Mouse (Mus musculus): ENCODE measurements at regions not wholly inside any gene's neighbourhood (a gene's known extent, or its start where the extent isn't known, plus 50 kb on each side); places are given as distances from the start of the nearest gene placed in this dataset.

DNA sequence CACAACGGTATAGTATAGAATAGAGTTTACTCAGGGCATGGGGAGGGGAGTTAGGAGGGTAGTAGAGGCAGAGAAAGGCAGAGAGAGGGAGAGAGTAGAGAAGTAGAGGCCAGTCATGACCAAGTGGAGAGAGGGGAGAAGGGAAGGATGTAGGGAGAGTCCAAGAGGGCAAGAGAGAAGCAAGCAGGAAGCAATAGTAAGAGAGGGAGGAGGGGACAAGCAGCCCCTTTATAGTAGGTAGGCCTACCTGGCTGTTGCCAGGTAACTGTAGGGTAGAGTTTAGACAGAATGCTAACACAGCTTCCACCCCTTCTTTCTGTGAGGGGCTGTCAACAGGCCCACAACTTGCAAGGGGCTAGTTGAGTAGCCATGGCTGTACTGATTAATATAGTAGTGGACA, 69.2 kb upstream of the Tpm1 start:
- no peak for DNase-seq (ENCODE audit: low spot score in 2 of 2)

DNA sequence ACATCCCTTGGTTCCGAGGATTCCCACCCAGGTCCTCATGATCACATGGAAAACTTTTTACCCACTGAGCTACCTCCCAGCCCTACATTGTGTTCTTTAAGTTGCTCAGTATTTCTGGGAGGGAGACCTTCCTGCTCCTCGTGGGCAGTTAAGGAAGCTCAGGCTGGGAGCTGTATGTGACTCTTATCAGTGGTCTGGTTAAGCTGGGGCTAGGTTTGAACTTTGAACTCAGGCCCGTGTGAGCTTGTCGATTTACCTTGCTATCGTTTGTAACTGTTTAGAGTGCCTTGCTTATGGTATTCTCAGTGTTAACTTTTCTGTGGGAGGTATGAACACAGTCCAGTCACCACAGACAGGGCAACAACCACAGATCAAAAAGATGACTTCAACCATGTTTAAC, 68.4 kb upstream of the Tpm1 start:
- no peak for DNase-seq (ENCODE audit: low spot score in 2 of 2)

DNA sequence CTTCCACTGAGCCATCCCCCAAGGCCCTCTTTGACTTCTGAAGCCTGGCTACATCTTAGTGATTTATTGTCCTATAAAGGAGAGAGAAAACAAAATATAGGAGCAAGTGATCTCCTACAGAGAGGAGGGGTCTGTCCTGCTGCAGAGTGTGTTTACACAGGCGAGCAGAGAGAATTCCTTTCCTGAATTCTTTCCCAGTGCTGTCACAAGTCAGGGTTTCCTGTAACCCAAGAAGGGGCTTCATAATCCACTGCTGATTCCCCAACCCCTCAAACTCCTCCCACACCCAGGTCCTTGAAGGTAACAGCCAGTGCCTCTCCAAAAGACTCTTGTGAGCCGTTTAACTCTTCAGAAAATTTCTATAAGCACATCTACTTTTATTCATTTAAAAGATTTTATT, 66.8 kb upstream of the Tpm1 start:
- no peak for DNase-seq (ENCODE audit: low spot score in 2 of 2)

DNA sequence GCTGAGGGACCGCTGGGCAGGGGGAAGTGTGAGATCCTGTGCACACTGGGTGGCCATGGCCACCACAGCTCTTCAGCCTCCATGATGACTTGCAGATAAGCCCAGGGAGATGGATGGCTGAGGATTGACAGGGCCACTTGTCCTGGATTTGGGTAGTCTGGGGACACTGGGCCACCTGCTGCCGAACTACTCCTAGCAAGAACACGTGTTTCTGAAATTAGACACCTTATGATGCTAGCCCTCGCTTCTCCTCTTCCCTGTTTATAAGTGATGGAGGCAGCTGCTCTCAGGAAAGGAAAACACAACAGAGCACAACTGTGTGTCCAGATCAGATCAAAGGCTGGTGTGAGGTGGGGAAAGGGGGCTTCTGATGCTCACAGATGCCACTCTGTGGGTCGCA, 64.9 kb upstream of the Tpm1 start:
- no peak for DNase-seq (ENCODE audit: low spot score in 2 of 2)

DNA sequence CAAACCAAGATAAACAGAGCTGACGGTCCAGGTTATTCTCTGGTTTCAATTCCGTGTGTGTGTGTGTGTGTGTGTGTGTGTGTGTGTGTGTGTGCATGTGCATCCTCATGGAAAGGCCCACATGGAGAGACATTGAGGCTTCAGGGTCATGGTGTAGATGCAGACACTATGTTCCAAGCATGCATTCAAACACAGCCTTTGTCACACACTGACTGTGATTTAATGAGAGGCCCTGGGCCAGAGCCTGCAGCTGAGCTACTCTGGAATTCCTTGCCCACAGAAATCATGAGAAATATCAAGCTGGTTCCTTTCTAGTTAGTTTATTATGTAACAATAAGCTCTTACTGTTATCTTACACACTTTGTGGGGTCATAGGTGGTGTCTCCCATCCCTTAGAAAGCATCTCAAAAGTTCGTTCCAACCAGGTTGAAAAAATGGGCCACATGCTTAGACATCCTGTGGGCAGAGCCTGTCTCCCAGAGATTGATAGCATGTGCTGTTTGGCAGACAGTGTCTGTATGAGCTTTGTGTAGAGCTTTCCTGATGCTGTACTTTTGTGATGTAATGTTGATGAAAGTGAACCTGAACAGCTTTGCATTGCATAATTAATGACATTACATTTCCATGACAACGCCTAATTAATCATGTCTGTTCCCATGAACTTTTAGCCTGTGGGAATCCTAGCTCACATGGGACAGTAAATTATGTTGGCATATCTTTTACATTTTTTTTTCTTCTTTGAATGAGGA, 62.8 kb upstream of the Tpm1 start:
- DNase-seq (ENCODE audit: low spot score in 2 of 2): no peak

DNA sequence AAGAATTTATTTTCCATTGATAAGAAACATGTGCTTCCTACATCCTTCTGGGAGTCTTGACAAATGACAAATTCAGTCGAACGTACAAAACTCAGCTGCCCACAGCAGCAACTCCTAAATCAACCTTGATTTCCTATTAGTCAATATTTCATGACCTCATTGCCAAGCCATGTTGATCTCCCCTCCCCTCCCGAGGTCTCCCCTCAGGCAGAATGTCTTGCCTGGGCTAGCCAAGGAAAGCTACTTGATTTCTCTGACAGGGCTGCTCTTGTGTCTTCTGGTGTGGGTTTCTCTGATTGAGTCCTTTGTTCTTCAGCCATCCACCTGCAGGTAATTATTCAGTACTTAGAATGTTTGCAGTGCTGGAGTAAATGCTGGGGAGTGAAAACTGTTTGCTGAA, 58.7 kb upstream of the Tpm1 start:
- no peak for DNase-seq (ENCODE audit: low spot score in 2 of 2)

DNA sequence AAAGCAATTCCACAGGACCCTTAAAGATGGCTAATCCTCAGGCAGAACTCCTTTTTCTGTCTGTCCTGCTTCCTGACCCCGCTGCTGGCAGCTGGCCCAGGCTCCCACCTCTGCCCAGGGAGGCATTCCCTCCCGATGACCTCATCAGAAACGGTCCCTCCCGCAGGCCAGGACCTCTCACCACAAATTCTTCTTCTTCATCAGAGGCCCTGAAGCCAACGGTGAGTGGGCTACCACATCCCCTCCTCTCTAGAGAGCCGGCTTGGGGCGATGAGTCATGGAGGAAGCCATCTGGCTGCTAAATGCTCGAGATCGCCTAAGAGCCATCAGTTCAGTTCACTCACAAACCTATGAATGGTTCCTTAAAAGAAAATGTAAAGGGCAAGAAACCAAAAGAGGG, 56.7 kb upstream of the Tpm1 start:
- DNase-seq (ENCODE audit: low spot score in 2 of 2): no peak

DNA sequence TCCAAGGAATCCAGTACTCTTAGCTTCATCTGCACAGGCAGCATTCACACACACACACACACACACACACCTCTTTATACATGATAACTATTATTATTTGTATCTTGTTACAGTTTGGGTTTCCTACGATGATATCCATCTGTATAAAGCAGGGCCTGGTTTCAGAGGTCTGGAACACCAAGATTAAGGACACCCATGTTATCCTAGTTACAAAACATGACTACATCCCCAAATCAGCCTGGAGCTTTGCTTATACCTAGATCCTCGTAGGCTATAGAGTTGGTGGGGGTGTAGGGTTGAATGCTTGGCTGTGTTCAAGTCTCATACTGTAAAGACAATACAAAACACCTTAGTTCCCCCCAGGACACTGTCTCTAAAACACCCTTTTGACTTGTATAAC, 56.0 kb upstream of the Tpm1 start:
- no peak for DNase-seq (ENCODE audit: low spot score in 2 of 2)

DNA sequence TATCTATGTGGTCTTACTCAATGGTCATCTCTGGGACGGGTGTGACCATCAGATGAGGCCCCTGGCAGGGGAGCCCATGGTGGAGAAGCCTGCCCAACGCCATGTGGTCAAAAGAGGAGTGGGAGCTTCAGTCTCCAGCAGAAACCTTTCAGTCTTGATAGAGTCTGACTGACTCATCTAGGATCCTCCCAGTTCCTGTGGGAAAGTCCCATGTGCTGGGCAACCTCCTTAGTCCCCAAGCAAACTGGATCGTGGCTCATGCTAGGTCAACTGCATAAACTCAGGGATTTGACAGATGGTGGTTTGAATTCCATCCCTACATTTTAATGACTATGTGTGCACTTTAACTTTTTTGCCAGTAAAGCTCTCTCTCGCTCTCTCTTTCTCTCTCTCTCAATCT, 55.4 kb upstream of the Tpm1 start:
- no peak for DNase-seq (ENCODE audit: low spot score in 2 of 2)

DNA sequence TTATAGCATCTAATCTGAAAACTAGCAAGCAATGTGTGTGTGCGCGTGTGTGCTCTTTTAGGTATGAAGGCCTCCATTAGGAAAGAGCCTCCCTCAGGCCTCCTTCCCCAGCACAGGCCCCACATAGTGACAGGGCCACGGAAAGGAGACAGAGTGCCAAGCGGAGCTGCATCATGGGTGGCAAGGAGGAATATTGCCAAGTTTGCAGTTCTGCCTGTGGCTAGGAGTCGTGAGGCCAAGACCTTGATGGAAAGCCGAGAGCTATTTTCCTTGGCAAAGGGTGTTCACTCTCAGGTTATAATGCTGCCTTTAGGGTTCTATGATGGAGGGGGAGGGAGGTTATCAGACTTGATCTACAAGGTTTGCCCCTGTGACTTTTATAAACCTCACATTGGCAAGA, 53.4 kb upstream of the Tpm1 start:
- no peak for DNase-seq (ENCODE audit: low spot score in 2 of 2)

DNA sequence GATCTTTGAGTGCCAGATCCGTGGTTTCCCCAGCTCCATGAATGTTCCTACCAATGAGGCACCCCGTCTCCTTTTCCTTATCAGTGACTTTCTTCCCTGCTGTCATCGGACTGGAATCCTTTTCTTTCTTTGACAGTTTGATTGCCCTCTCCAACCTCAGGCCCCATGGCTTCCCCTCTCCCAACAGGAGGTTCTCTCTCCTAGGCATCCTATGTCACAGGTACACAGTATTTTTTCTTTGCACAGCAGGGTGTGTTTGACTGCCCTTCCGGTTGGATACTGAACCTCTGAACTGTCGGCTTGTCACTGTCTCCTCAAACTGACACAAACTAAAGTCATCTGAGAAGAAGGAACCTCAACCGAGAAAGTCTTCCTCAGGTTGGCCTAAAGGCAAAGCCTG, 50.3 kb upstream of the Tpm1 start:
- no peak for DNase-seq (ENCODE audit: low spot score in 2 of 2)
